21 mouse cellular contexts compared by ENCODE assay signal in genomic region chr8:80911400-80911799, GRCm38 (mm10).
"Had no signal": no experiment of that assay in that cellular context is flagged by ENCODE, and none has a peak within 500 bp of the region (broad histone marks: within the 10 kb centered on the region; RNA-seq: fewer than 3 reads in every experiment).

No protein-coding gene starts in this region.

- H3K9me3 ChIP-seq: lung, embryonic 15.5 days; midbrain, embryonic 13.5 days; midbrain, embryonic 15.5 days; neural tube, embryonic 13.5 days; neural tube, embryonic 15.5 days had no signal

- H3K27ac ChIP-seq: lung, embryonic 15.5 days; macrophage; midbrain, embryonic 13.5 days; midbrain, embryonic 15.5 days; neural tube, embryonic 13.5 days; neural tube, embryonic 15.5 days had no signal

- H3K27me3 ChIP-seq: lung, embryonic 15.5 days; midbrain, embryonic 13.5 days; midbrain, embryonic 15.5 days; neural tube, embryonic 13.5 days; neural tube, embryonic 15.5 days had no signal

- DNase-seq: lung, adult 2 months; lung, postnatal 14 days; lung, postnatal 36 days; retina, postnatal 1 day; right cerebral cortex, adult 18-20 months; right cerebral cortex, postnatal 25 days; right cerebral cortex, postnatal 4 days; spleen, adult 18-20 months; thymus, adult 18-20 months; thymus, postnatal 14 days; thymus, postnatal 36 days had no signal

- H3K4me2 ChIP-seq: lung, embryonic 15.5 days; midbrain, embryonic 11.5 days; midbrain, embryonic 13.5 days; midbrain, embryonic 15.5 days; neural tube, embryonic 13.5 days; neural tube, embryonic 15.5 days had no signal

- H3K36me3 ChIP-seq: lung, embryonic 15.5 days; midbrain, embryonic 13.5 days; midbrain, embryonic 15.5 days; neural tube, embryonic 13.5 days; neural tube, embryonic 15.5 days had no signal

- H3K4me1 ChIP-seq: midbrain, embryonic 15.5 days had no signal

- H3K4me3 ChIP-seq: lung, embryonic 15.5 days; megakaryocyte, embryonic 14.5 days; midbrain, embryonic 13.5 days; midbrain, embryonic 15.5 days; myocyte; neural tube, embryonic 13.5 days; neural tube, embryonic 15.5 days had no signal

- ATAC-seq: lung, postnatal 0 days; midbrain, embryonic 13.5 days; midbrain, embryonic 15.5 days had no signal

- H3K9ac ChIP-seq: lung, embryonic 15.5 days; midbrain, embryonic 13.5 days; midbrain, embryonic 15.5 days; neural tube, embryonic 13.5 days; neural tube, embryonic 15.5 days had no signal
